Mouse (Mus musculus): ENCODE data around the gene Egr2. TPM values are rescaled to one million over a fixed set of nuclear protein-coding genes. Genes with fewer than 3 reads are reported as not detected.

The Egr2 gene
- polyA plus RNA-seq, 1 experiment from 2014 or later = 0.97 TPM

GRCm38 (mm10) chr10:67536621-67537141 is 1.4 kb downstream of the Egr2 start:
- no peaks in the 10 kb centered on the region for H3K9me3 ChIP-seq (ENCODE audit: control insufficient read depth, low read length)
- H3K36me3 ChIP-seq (ENCODE audit: control insufficient read depth, insufficient read depth, low read length) = no peaks in the 10 kb centered on the region
- peaks cover 18% of the 10 kb centered on the region for H3K4me1 ChIP-seq (ENCODE audit: control insufficient read depth, insufficient read depth, low read length)
- H3K9ac ChIP-seq (ENCODE audit: low read depth, low read length) = peak overlapping the region; percentile 34
- peak overlapping the region; percentile 62 for H3K4me3 ChIP-seq (ENCODE audit: low read length)
- peak; percentile 28 for ATAC-seq (ENCODE audit: low FRiP score, low TSS enrichment)
- WGBS = under 1% methylated on average over 29 of the region's 32 CpGs
- H3K4me2 ChIP-seq (replicated peaks; ENCODE audit: low read depth, low read length) = peak overlapping the region; percentile 95
- H3K27me3 ChIP-seq (ENCODE audit: control insufficient read depth, insufficient read depth, low read length) = peaks cover 73% of the 10 kb centered on the region
- H3K27ac ChIP-seq (ENCODE audit: low read depth, low read length) = no peak overlapping the region

- Histone ChIP-seq H3K27me3 (ENCODE audit: control insufficient read depth, insufficient read depth, low read length) (peaks cover 69% of the 10 kb centered on the region), H3K9me3 (ENCODE audit: control insufficient read depth, low read length) (no peaks in the 10 kb centered on the region), H3K36me3 (ENCODE audit: control insufficient read depth, insufficient read depth, low read length) (no peaks in the 10 kb centered on the region), H3K9ac (ENCODE audit: low read depth, low read length) (peak overlapping the region; percentile 60), H3K4me1 (ENCODE audit: control insufficient read depth, insufficient read depth, low read length) (peaks cover 18% of the 10 kb centered on the region), H3K4me2 (replicated peaks; ENCODE audit: low read depth, low read length) (peak overlapping the region; percentile 95), H3K4me3 (ENCODE audit: low read length) (peak overlapping the region; percentile 62), H3K27ac (ENCODE audit: low read depth, low read length) (0 out of 2 replicates have a peak overlapping the region, but pooled peaks have one; percentile 59)
- WGBS = under 1% methylated on average over 51 of the region's 51 CpGs
- peak; percentile 72 for ATAC-seq (ENCODE audit: low FRiP score, low TSS enrichment)
Observed at GRCm38 (mm10) chr10:67537151-67537994, 2.1 kb downstream of the Egr2 start.

- Histone ChIP-seq H3K9ac (ENCODE audit: low read depth, low read length) (no peak overlapping the region), H3K27ac (ENCODE audit: low read depth, low read length) (no peak overlapping the region), H3K36me3 (ENCODE audit: control insufficient read depth, insufficient read depth, low read length) (no peaks in the 10 kb centered on the region), H3K4me1 (ENCODE audit: control insufficient read depth, insufficient read depth, low read length) (peaks cover 18% of the 10 kb centered on the region), H3K9me3 (ENCODE audit: control insufficient read depth, low read length) (no peaks in the 10 kb centered on the region), H3K4me3 (ENCODE audit: low read length) (peak overlapping the region; percentile 62), H3K27me3 (ENCODE audit: control insufficient read depth, insufficient read depth, low read length) (peaks cover 68% of the 10 kb centered on the region), H3K4me2 (replicated peaks; ENCODE audit: low read depth, low read length) (peak overlapping the region; percentile 95)
- ATAC-seq (ENCODE audit: low FRiP score, low TSS enrichment) = no peak
- whole genome bisulfite sequencing = under 1% methylated on average over 19 of the region's 19 CpGs
Observed at GRCm38 (mm10) chr10:67538106-67538505, 2.8 kb downstream of the Egr2 start.

GRCm38 (mm10) chr10:67538585-67539400 is 3.5 kb downstream of the Egr2 start:
- Histone ChIP-seq H3K4me1 (ENCODE audit: control insufficient read depth, insufficient read depth, low read length) (peaks cover 18% of the 10 kb centered on the region), H3K27ac (ENCODE audit: low read depth, low read length) (no peak overlapping the region), H3K4me3 (ENCODE audit: low read length) (peak overlapping the region; percentile 62), H3K36me3 (ENCODE audit: control insufficient read depth, insufficient read depth, low read length) (no peaks in the 10 kb centered on the region), H3K4me2 (replicated peaks; ENCODE audit: low read depth, low read length) (peak overlapping the region; percentile 95), H3K9ac (ENCODE audit: low read depth, low read length) (no peak overlapping the region), H3K9me3 (ENCODE audit: control insufficient read depth, low read length) (no peaks in the 10 kb centered on the region), H3K27me3 (ENCODE audit: control insufficient read depth, insufficient read depth, low read length) (peaks cover 61% of the 10 kb centered on the region)
- no peak for ATAC-seq (ENCODE audit: low FRiP score, low TSS enrichment)
- WGBS = under 1% methylated on average over 50 of the region's 50 CpGs

- H3K4me3 ChIP-seq (ENCODE audit: low read length) = peak overlapping the region; percentile 62; the same call in 1 of the 2 replicates
- H3K9me3 ChIP-seq (ENCODE audit: control insufficient read depth, low read length) = no peaks in the 10 kb centered on the region
- H3K27ac ChIP-seq (ENCODE audit: low read depth, low read length) = no peak overlapping the region
- WGBS = 36% methylated on average over 6 of the region's 6 CpGs
- H3K27me3 ChIP-seq (ENCODE audit: control insufficient read depth, insufficient read depth, low read length) = peaks cover 56% of the 10 kb centered on the region
- H3K36me3 ChIP-seq (ENCODE audit: control insufficient read depth, insufficient read depth, low read length) = peaks cover under 1% of the 10 kb centered on the region; the same call in 1 of the 2 replicates
- peaks cover 18% of the 10 kb centered on the region for H3K4me1 ChIP-seq (ENCODE audit: control insufficient read depth, insufficient read depth, low read length)
- no peak for ATAC-seq (ENCODE audit: low FRiP score, low TSS enrichment)
- H3K4me2 ChIP-seq (replicated peaks; ENCODE audit: low read depth, low read length) = no peak overlapping the region; the same call in 1 of the 2 replicates
- H3K9ac ChIP-seq (ENCODE audit: low read depth, low read length) = no peak overlapping the region
Observed at GRCm38 (mm10) chr10:67539401-67539730, 4.1 kb downstream of the Egr2 start.

- H3K4me3 ChIP-seq (ENCODE audit: low read length) = peak overlapping the region; percentile 19; the same call in 1 of the 2 replicates
- H3K9me3 ChIP-seq (ENCODE audit: control insufficient read depth, low read length) = no peaks in the 10 kb centered on the region
- no peak overlapping the region; the same call in 1 of the 2 replicates for H3K4me2 ChIP-seq (replicated peaks; ENCODE audit: low read depth, low read length)
- no peak for ATAC-seq (ENCODE audit: low FRiP score, low TSS enrichment)
- H3K9ac ChIP-seq (ENCODE audit: low read depth, low read length) = no peak overlapping the region
- H3K4me1 ChIP-seq (ENCODE audit: control insufficient read depth, insufficient read depth, low read length) = peaks cover 22% of the 10 kb centered on the region
- no peak overlapping the region for H3K27ac ChIP-seq (ENCODE audit: low read depth, low read length)
- peaks cover 3% of the 10 kb centered on the region; the same call in 1 of the 2 replicates for H3K36me3 ChIP-seq (ENCODE audit: control insufficient read depth, insufficient read depth, low read length)
- WGBS = 12% methylated on average over 19 of the region's 19 CpGs
- H3K27me3 ChIP-seq (ENCODE audit: control insufficient read depth, insufficient read depth, low read length) = peaks cover 43% of the 10 kb centered on the region
Observed at GRCm38 (mm10) chr10:67540591-67540990, 5.3 kb downstream of the Egr2 start.

- ATAC-seq (ENCODE audit: low FRiP score, low TSS enrichment) = peak; percentile 44
- 0% methylated on average over 20 of the region's 20 CpGs for WGBS
- Histone ChIP-seq H3K4me2 (replicated peaks; ENCODE audit: low read depth, low read length) (peak overlapping the region; percentile 94), H3K27ac (ENCODE audit: low read depth, low read length) (0 out of 2 replicates have a peak overlapping the region, but pooled peaks have one; percentile 92), H3K9ac (ENCODE audit: low read depth, low read length) (peak overlapping the region; percentile 84), H3K9me3 (ENCODE audit: control insufficient read depth, low read length) (no peaks in the 10 kb centered on the region), H3K4me3 (ENCODE audit: low read length) (peak overlapping the region; percentile 69), H3K36me3 (ENCODE audit: control insufficient read depth, insufficient read depth, low read length) (peaks cover 3% of the 10 kb centered on the region; the same call in 1 of the 2 replicates), H3K4me1 (ENCODE audit: control insufficient read depth, insufficient read depth, low read length) (peaks cover 24% of the 10 kb centered on the region; the same call in 1 of the 2 replicates), H3K27me3 (ENCODE audit: control insufficient read depth, insufficient read depth, low read length) (no peaks in the 10 kb centered on the region)
Observed at GRCm38 (mm10) chr10:67547850-67548260, 12.6 kb downstream of the Egr2 start.

GRCm38 (mm10) chr10:67548261-67548854 is 13.1 kb downstream of the Egr2 start:
- H3K27ac ChIP-seq (ENCODE audit: low read depth, low read length) = peak overlapping the region; percentile 92
- peak overlapping the region; percentile 84 for H3K9ac ChIP-seq (ENCODE audit: low read depth, low read length)
- H3K4me2 ChIP-seq (replicated peaks; ENCODE audit: low read depth, low read length) = peak overlapping the region; percentile 94
- H3K36me3 ChIP-seq (ENCODE audit: control insufficient read depth, insufficient read depth, low read length) = peaks cover 3% of the 10 kb centered on the region; the same call in 1 of the 2 replicates
- peak overlapping the region; percentile 69 for H3K4me3 ChIP-seq (ENCODE audit: low read length)
- H3K4me1 ChIP-seq (ENCODE audit: control insufficient read depth, insufficient read depth, low read length) = peaks cover 24% of the 10 kb centered on the region; the same call in 1 of the 2 replicates
- ATAC-seq (ENCODE audit: low FRiP score, low TSS enrichment) = peak; percentile 72
- WGBS = under 1% methylated on average over 70 of the region's 73 CpGs
- H3K27me3 ChIP-seq (ENCODE audit: control insufficient read depth, insufficient read depth, low read length) = no peaks in the 10 kb centered on the region
- H3K9me3 ChIP-seq (ENCODE audit: control insufficient read depth, low read length) = no peaks in the 10 kb centered on the region
